23 mouse cellular contexts compared by ENCODE assay signal in genomic region chr5:25812922-25813321, GRCm38 (mm10). TPM values are rescaled to one million over a fixed set of nuclear protein-coding genes. Genes with fewer than 3 reads are reported as not detected.
"Had no signal": no experiment of that assay in that cellular context is flagged by ENCODE, and none has a peak within 500 bp of the region (broad histone marks: within the 10 kb centered on the region; RNA-seq: fewer than 3 reads in every experiment).

No protein-coding gene starts in this region.

- H3K36me3 ChIP-seq: limb, embryonic 10.5 days; limb, embryonic 13.5 days; liver, embryonic 12.5 days; liver, embryonic 15.5 days; lung, embryonic 15.5 days; midbrain, embryonic 10.5 days; midbrain, embryonic 13.5 days; neural tube, embryonic 13.5 days had no signal

- H3K9me3 ChIP-seq: limb, embryonic 10.5 days; limb, embryonic 13.5 days; liver, embryonic 12.5 days; liver, embryonic 15.5 days; lung, embryonic 15.5 days; megakaryocyte, embryonic 14.5 days; midbrain, embryonic 10.5 days; midbrain, embryonic 13.5 days; neural tube, embryonic 13.5 days had no signal

- H3K4me3 ChIP-seq: layer of hippocampus, adult 2 months; limb, embryonic 10.5 days; limb, embryonic 13.5 days; liver, embryonic 12.5 days; liver, embryonic 15.5 days; lung, embryonic 15.5 days; megakaryocyte, embryonic 14.5 days; midbrain, embryonic 10.5 days; midbrain, embryonic 13.5 days; myocyte; neural tube, embryonic 13.5 days had no signal

- H3K4me1 ChIP-seq: limb, embryonic 10.5 days; limb, embryonic 13.5 days; liver, embryonic 12.5 days; liver, embryonic 15.5 days; lung, embryonic 15.5 days; megakaryocyte, embryonic 14.5 days; midbrain, embryonic 10.5 days; midbrain, embryonic 13.5 days; neural tube, embryonic 13.5 days had no signal

- H3K27ac ChIP-seq: kidney, postnatal 0 days; layer of hippocampus, adult 2 months; limb, embryonic 10.5 days; limb, embryonic 13.5 days; liver, embryonic 12.5 days; liver, embryonic 15.5 days; lung, embryonic 15.5 days; midbrain, embryonic 10.5 days; midbrain, embryonic 13.5 days; neural tube, embryonic 13.5 days had no signal

- H3K27me3 ChIP-seq: limb, embryonic 13.5 days; liver, embryonic 12.5 days; liver, embryonic 15.5 days; lung, embryonic 15.5 days; megakaryocyte, embryonic 14.5 days; midbrain, embryonic 13.5 days; neural tube, embryonic 13.5 days had no signal

- ATAC-seq: liver, embryonic 12.5 days; midbrain, embryonic 13.5 days; midbrain, embryonic 16.5 days had no signal

- DNase-seq: kidney, postnatal 25 days; layer of hippocampus, adult 9-11 months; liver; lung, adult 18-20 months; lung, postnatal 10 days; lung, postnatal 36 days; thymus, adult 2 months; thymus, postnatal 14 days; thymus, postnatal 4 days had no signal

- H3K9ac ChIP-seq: limb, embryonic 13.5 days; liver, embryonic 12.5 days; liver, embryonic 15.5 days; lung, embryonic 15.5 days; midbrain, embryonic 13.5 days; neural tube, embryonic 13.5 days had no signal

- H3K4me2 ChIP-seq: limb, embryonic 13.5 days; liver, embryonic 12.5 days; liver, embryonic 15.5 days; lung, embryonic 15.5 days; midbrain, embryonic 13.5 days; neural tube, embryonic 13.5 days had no signal

RNA-seq across cellular contexts. Expression of gene Actr3b, which starts 53.1 kb away (rescaled TPM):
- total RNA-seq: monocyte, adult 5-6 weeks had no signal
